Mouse (Mus musculus): ENCODE data around the gene Gm28042. TPM values are rescaled to one million over a fixed set of nuclear protein-coding genes. Genes with fewer than 3 reads are reported as not detected.

Gene Gm28042
- polyA plus RNA-seq, 1 experiment: 7.0 TPM

- Histone ChIP-seq H3K27ac (ENCODE audit: control insufficient read depth, insufficient read depth, low read length) (no peak overlapping the region), H3K4me3 (ENCODE audit: control insufficient read depth, insufficient read depth, low read length) (no peak overlapping the region), H3K36me3 (ENCODE audit: control insufficient read depth, insufficient read depth, low read length) (no peaks in the 10 kb centered on the region), H3K4me1 (replicated peaks; ENCODE audit: control insufficient read depth, insufficient read depth, low read length) (no peaks in the 10 kb centered on the region), H3K27me3 (ENCODE audit: control insufficient read depth, insufficient read depth, low read length) (no peaks in the 10 kb centered on the region)
- TF ChIP-seq CTCF (IDR thresholded peaks at IDR 0.05; ENCODE audit: borderline replicate concordance, control insufficient read depth, extremely low read depth, insufficient read depth, low read length, poor library complexity): no peak
- TF ChIP-seq POLR2A (IDR thresholded peaks at IDR 0.05; ENCODE audit: control insufficient read depth, extremely low read depth, insufficient read depth, low read length, poor library complexity): no peak
- no peak for DNase-seq
- 87% methylated on average over 14 of the region's 14 CpGs for WGBS
These were observed 57.5 kb downstream of the Gm28042 start for GRCm38 (mm10) chr2:120084593-120085361.

GRCm38 (mm10) chr2:120086038-120086437 is 58.7 kb downstream of the Gm28042 start:
- H3K4me3 ChIP-seq (ENCODE audit: control insufficient read depth, insufficient read depth, low read length): no peak overlapping the region
- WGBS: 97% methylated on average over 3 of the region's 3 CpGs
- H3K4me1 ChIP-seq (replicated peaks; ENCODE audit: control insufficient read depth, insufficient read depth, low read length): no peaks in the 10 kb centered on the region
- H3K36me3 ChIP-seq (ENCODE audit: control insufficient read depth, insufficient read depth, low read length): no peaks in the 10 kb centered on the region
- no peak for TF ChIP-seq POLR2A (IDR thresholded peaks at IDR 0.05; ENCODE audit: control insufficient read depth, extremely low read depth, insufficient read depth, low read length, poor library complexity)
- no peak for TF ChIP-seq CTCF (IDR thresholded peaks at IDR 0.05; ENCODE audit: borderline replicate concordance, control insufficient read depth, extremely low read depth, insufficient read depth, low read length, poor library complexity)
- no peak overlapping the region for H3K27ac ChIP-seq (ENCODE audit: control insufficient read depth, insufficient read depth, low read length)
- H3K27me3 ChIP-seq (ENCODE audit: control insufficient read depth, insufficient read depth, low read length): no peaks in the 10 kb centered on the region
- DNase-seq: no peak

DNA sequence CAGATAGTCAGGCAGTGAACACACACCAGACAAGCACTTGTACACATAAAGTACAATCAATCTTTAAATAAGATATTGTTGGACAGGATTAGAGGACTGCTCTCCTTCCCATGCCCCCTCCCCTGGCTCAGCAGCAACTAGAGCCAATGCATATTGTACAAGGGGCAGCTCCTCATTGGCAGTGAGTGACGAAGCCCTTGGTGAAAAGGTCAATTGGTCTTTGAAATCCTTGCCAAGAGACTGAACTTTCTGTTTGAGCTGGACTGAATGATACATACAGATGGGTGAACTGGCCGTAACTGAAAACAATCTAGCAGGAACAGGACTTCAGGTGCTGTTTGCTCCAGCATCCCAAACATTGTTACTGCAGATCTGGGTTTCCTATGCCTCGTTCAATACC is 60.1 kb downstream of the Gm28042 start:
- TF ChIP-seq CTCF (IDR thresholded peaks at IDR 0.05; ENCODE audit: borderline replicate concordance, control insufficient read depth, extremely low read depth, insufficient read depth, low read length, poor library complexity) (no peak), POLR2A (IDR thresholded peaks at IDR 0.05; ENCODE audit: control insufficient read depth, extremely low read depth, insufficient read depth, low read length, poor library complexity) (no peak)
- Histone ChIP-seq H3K4me1 (replicated peaks; ENCODE audit: control insufficient read depth, insufficient read depth, low read length) (no peaks in the 10 kb centered on the region), H3K4me3 (ENCODE audit: control insufficient read depth, insufficient read depth, low read length) (no peak overlapping the region), H3K36me3 (ENCODE audit: control insufficient read depth, insufficient read depth, low read length) (no peaks in the 10 kb centered on the region), H3K27me3 (ENCODE audit: control insufficient read depth, insufficient read depth, low read length) (no peaks in the 10 kb centered on the region), H3K27ac (ENCODE audit: control insufficient read depth, insufficient read depth, low read length) (no peak overlapping the region)
- WGBS: 96% methylated on average over 3 of the region's 3 CpGs
- DNase-seq: no peak

GRCm38 (mm10) chr2:120087897-120088296 is 60.6 kb downstream of the Gm28042 start:
- Histone ChIP-seq H3K27me3 (ENCODE audit: control insufficient read depth, insufficient read depth, low read length) (no peaks in the 10 kb centered on the region), H3K4me3 (ENCODE audit: control insufficient read depth, insufficient read depth, low read length) (no peak overlapping the region), H3K36me3 (ENCODE audit: control insufficient read depth, insufficient read depth, low read length) (no peaks in the 10 kb centered on the region), H3K27ac (ENCODE audit: control insufficient read depth, insufficient read depth, low read length) (no peak overlapping the region), H3K4me1 (replicated peaks; ENCODE audit: control insufficient read depth, insufficient read depth, low read length) (no peaks in the 10 kb centered on the region)
- DNase-seq: no peak
- WGBS: 93% methylated on average over 2 of the region's 2 CpGs
- TF ChIP-seq POLR2A (IDR thresholded peaks at IDR 0.05; ENCODE audit: control insufficient read depth, extremely low read depth, insufficient read depth, low read length, poor library complexity): no peak

DNA sequence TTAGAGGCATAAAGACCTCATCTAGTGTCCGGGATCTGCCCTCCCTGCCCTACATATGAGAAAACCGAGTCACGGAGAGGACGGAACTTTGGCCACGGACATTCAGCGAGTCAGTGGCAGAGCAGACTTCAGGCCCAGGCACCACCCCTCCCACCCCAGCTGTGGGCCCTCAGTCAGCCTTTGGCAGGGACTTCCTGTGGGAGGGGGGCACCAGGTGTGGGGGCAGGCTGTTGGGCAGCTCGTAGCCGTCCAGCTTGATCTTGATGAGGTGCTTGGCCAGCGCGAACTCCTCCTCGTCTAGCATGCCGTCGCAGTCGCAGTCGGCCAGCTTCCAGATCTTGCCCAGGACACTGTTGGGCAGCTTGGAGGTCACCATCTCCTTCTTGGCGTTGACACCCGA is 63.7 kb downstream of the Gm28042 start:
- TF ChIP-seq POLR2A (IDR thresholded peaks at IDR 0.05; ENCODE audit: control insufficient read depth, extremely low read depth, insufficient read depth, low read length, poor library complexity) (no peak), CTCF (IDR thresholded peaks at IDR 0.05; ENCODE audit: borderline replicate concordance, control insufficient read depth, extremely low read depth, insufficient read depth, low read length, poor library complexity) (no peak)
- 95% methylated on average over 17 of the region's 17 CpGs for WGBS
- no peaks in the 10 kb centered on the region for H3K36me3 ChIP-seq (ENCODE audit: control insufficient read depth, insufficient read depth, low read length)
- no peak overlapping the region for H3K4me3 ChIP-seq (ENCODE audit: control insufficient read depth, insufficient read depth, low read length)
- no peak for DNase-seq
- H3K4me1 ChIP-seq (replicated peaks; ENCODE audit: control insufficient read depth, insufficient read depth, low read length): no peaks in the 10 kb centered on the region
- H3K27ac ChIP-seq (ENCODE audit: control insufficient read depth, insufficient read depth, low read length): no peak overlapping the region
- H3K27me3 ChIP-seq (ENCODE audit: control insufficient read depth, insufficient read depth, low read length): no peaks in the 10 kb centered on the region

Other genes starting within 250 kb of the Gm28042 start
- 54.6 and 64.4 TPM in 2 replicates for gene Rpap1, start 240.0 kb upstream of the Gm28042 start, polyA plus RNA-seq (2012; rRNA removed)
- gene Tyro3, start 229.8 kb upstream of the Gm28042 start, polyA plus RNA-seq (2012; rRNA removed): 6.5 and 7.1 TPM in 2 replicates
- gene Mga, start 130.3 kb upstream of the Gm28042 start, polyA plus RNA-seq (2012; rRNA removed): 47.4 and 50.6 TPM in 2 replicates
- gene Mapkbp1, start 54.8 kb upstream of the Gm28042 start, polyA plus RNA-seq (2012; rRNA removed): 15.5 and 15.7 TPM in 2 replicates
- 13.9 and 15.5 TPM in 2 replicates for gene Jmjd7, start within 50 bp of the Gm28042 start, polyA plus RNA-seq (2012; rRNA removed)
- gene Pla2g4b, start 5.9 kb downstream of the Gm28042 start, polyA plus RNA-seq (2012; rRNA removed): 7.7 and 11.8 TPM in 2 replicates
- 17.6 and 24.3 TPM in 2 replicates for gene Ehd4, start 127.1 kb downstream of the Gm28042 start, polyA plus RNA-seq (2012; rRNA removed)
- gene Pla2g4e, start 217.8 kb downstream of the Gm28042 start, polyA plus RNA-seq (2012; rRNA removed): 0.28 and 0.61 TPM in 2 replicates